Mouse (Mus musculus): Measurements from ENCODE around the gene Znrf4.
A peak's percentile ranks its signal among the peaks of the same experiment; 100 is the strongest.

Gene Znrf4

DNA sequence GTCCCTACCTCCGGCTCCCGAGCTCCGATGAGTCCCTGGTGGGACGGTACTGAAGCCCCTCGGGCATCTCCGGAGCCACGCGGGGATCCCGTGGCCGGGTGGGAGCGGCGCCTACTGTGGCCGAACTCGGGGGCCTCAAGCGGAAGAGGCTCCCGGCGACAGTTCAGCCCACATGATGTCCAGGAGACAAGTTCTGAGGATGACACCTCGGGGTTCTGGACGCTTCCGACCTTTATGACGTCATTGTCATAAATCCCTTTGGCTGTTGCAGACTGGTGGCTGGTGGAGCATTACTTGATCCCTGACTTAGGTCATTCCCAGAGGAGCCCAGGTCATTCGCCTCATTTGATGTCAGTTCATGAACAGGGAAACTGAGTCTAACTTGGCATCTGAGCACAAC is at the start of gene Znrf4:
Gene Znrf4, minus strand, starts transcription at position 122 of the 400 bp plus-strand sequence.
- no peak for DNase-seq

- no peak for DNase-seq
Measured at GRCm38 (mm10) chr17:56561866-56562265, 49.6 kb upstream of the Znrf4 start.

GRCm38 (mm10) chr17:56560131-56560530 is 47.9 kb upstream of the Znrf4 start:
- no peak for DNase-seq

- DNase-seq, result no peak
Measured at GRCm38 (mm10) chr17:56559386-56559785, 47.2 kb upstream of the Znrf4 start.

DNA sequence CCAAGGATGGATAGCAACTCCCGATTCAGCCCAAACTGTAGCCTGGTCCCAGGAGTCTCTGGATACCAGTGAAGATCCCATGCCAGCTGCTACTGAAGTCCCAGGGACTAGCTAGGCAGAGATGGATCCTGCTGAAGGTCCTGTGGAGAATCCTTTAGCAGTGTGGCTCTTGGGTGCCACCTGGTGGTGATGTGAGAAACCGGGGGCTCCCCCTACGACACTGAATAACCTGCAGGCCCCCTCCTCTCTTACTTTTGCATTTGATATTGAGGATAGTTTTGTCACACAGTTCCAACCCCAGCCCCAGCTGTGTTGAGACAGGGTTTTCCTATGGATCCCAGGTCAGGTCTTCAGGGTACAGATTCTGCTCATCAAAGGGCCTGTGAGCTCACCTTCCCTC is 46.2 kb upstream of the Znrf4 start:
- peak; percentile 36 to 44 for DNase-seq

GRCm38 (mm10) chr17:56554122-56554551 is 41.9 kb upstream of the Znrf4 start, which contains the start of gene Gm20219:
Gene Gm20219, minus strand, starts transcription at chr17:56554387.
- DNase-seq, result no peak

GRCm38 (mm10) chr17:56552781-56553363 is 40.6 kb upstream of the Znrf4 start:
- peak; percentile 38 to 39 for DNase-seq

- no peak for DNase-seq
Measured at GRCm38 (mm10) chr17:56551841-56552581, 39.8 kb upstream of the Znrf4 start.

DNA sequence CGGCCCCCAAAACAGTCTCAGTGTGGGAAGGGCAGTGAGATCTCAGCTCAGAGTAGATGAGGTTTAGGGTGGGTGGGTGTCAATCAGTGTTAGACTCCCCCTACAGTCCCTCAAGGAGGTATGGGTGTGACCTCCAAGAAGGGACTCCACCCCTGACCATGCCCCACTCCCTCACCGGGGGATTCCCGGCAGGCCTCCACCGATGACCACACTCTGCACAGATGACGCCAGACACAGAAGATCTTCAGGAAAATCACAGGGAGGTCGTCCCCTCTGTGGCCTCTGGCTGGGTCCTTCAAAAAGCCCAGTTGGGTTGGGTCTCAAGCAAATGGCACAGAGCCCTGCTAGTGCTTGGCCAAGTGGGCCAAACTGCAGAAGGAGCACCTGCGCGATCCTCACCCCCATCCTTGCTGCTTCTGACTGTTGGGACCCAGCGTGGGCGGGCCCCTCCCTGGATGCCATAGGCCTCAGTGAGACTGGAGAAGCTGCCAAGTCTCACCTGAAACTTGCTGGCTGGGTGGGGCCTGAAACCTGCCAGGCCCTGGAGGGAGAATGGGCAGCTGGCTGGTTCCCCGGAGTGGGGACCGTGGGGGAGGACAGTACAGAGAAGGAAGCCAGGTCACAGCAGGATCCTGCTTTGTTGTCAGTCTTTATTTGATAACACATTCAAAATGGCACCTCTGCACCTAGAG is 38.7 kb upstream of the Znrf4 start:
- no peak for DNase-seq

- DNase-seq, result no peak
Measured at GRCm38 (mm10) chr17:56548605-56549105, 36.4 kb upstream of the Znrf4 start.

DNA sequence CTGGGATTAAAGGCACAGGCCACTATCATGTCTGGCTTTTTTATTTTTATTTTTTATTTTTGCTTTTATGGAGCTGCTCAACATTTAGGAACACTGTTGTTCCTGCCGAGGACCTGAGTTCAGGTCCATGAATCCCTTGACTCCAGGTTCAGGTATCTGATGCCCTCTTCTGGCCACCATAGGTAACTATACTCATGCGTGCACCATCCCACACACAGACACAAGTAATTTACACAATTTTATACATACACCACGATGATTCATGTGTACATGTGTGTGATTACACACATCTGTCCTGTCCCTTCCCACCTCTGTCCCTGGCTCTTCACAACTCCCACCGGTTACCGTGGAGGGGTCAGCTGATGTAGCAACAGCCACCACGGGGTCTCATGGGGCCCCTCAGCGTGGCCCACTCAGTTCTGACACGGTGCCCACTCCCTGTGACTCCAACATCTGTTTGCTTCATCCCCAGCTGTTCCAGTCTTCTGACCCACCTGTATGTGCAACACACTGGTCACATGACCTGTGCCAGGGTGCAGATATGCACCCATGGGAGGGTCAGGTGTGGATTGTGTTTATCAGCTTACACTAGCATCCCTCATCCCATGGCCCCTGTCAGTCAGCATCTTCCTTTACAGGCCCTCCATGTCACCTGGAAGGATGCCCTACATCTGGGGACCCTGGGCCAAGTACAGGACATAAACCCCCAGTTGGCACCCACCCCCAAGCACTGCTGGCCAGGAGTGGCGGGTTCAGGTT is 35.8 kb upstream of the Znrf4 start:
- no peak for DNase-seq

DNA sequence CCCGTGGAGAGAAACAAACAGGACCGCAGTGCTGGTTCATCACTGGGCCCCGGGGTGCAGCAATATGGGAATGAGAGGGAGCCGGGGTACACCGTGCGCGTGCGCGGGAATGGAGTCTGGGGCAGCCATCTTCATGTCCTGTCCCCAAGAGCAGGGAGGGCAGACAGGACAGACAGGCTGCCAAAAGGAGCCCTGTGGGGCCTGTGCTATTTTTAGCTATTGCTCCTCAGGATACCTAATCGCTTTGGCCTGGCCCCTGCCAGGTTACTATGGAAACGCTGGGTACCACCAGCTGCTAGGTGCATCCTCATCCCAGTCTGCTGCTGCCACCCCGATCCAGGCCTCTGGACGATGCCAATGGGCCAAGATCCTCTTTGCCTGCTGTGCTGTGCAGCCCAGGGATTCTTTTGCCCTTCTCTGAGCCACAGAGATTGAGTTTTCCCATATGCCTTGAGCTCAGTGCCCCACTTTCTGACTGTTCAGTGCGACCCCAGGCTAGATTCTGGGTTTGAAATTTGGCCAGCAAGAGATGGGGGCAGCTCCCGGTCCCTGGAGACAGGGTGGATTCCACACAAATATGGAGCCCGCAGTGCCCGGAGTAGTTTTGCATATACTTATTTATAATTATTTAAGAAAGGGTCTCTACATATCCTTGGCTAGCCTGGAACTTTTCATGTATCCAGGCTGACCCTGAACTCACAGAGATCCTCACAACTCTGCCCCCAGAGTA is 35.0 kb upstream of the Znrf4 start:
- no peak for DNase-seq

DNA sequence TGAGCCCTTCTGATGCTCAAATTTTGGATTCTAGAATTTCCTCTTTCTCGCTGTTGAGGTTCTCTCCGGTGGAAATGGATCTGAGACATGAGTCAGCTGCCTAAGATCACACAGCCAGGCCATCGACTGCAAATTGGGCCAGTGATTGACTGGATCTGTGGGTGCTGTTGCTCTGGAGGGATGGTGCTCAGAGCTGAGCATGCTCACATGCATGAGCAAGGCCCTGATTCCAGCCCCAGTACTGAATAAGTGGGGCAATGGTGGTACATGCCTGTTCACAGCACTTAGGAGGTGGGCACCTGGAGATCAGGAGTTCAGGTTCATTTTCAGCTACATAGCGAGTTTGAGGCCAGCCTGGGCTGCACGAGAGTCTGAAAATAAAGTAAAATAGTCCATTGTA is 34.3 kb upstream of the Znrf4 start:
- DNase-seq, result no peak

- no peak for DNase-seq
Measured at GRCm38 (mm10) chr17:56545945-56546344, 33.7 kb upstream of the Znrf4 start.

- no peak for DNase-seq
Measured at GRCm38 (mm10) chr17:56544699-56545387, 32.6 kb upstream of the Znrf4 start.

GRCm38 (mm10) chr17:56543684-56544224 is 31.5 kb upstream of the Znrf4 start:
- no peak for DNase-seq

DNA sequence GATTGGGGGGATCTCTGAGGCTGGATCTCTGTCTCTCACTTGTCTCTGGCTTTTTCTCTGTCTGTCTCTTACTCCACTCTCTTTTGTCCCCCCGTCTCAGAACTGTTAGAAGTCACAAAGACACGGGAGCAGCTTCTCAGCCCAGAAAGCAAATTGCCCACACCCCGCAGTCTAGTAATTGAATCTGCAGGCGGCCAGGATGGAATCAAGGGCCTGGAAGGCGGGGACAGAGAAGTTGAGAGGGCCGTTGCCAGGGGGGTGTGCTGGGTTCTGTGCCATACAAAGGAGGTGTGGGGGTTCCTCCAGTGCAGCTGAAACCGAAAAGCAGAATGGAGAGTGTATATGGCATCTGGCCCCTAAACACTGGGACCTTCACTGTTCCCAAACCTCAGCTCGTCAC is 30.5 kb upstream of the Znrf4 start:
- DNase-seq, result no peak

GRCm38 (mm10) chr17:56540562-56540975 is 28.3 kb upstream of the Znrf4 start:
- DNase-seq, result no peak

GRCm38 (mm10) chr17:56537912-56538311 is 25.7 kb upstream of the Znrf4 start:
- no peak for DNase-seq

DNA sequence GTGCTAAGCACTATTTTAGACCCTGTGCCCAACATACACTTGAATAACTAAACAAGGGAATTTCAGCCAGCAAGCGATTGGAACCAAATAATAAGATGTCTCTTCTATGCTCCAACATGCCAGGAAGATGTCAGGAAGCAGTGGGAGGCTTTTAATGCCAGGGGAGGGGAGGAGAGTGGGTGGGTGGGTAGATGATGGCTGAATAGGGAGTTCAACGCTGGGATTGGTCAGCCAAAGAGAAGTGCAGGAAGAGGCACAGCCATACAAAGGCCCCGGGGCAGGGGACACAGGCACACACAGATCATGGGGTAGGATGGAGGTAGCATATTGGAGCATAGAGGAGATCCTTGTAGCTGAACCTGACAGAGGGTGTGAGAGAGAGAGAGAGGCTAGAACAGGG is 24.6 kb upstream of the Znrf4 start:
- DNase-seq, result no peak

- no peak for DNase-seq
Measured at GRCm38 (mm10) chr17:56536192-56536591, 24.0 kb upstream of the Znrf4 start.

Measured in thymus, adult 18-20 months (tissue).